8 mouse cellular contexts compared by ENCODE assay signal in the genomic region with DNA sequence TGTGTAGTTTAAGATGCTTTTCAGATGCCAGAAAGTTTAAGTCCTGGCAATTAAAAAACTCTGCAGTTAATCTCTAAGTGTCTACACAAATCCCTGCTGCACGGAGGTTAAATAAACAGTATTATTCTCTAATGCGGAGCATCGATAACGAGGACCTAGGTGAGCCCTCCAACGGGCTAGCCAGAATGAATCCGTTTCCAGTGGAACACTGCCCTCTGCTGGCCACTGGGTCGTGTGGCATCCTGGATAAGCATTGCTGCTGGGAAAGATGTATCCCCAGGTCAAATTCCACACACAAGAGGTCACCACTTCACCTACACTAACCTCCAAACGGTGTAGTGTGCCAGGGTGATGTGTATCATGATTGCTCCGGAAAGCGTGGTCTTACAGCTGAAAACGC. TPM values are rescaled to one million over a fixed set of nuclear protein-coding genes. Genes with fewer than 3 reads are reported as not detected.
A peak's percentile ranks its signal among the peaks of the same experiment; 100 is the strongest.
DNase-seq lines count a peak whose midpoint lies in the region; ATAC-seq and TF ChIP-seq lines count a peak whose summit lies in the region.

No protein-coding gene starts in this region.

- WGBS in forebrain, embryonic 14.5 days: 6% methylated on average over 11 of the region's 11 CpGs

- H3K27ac ChIP-seq in forebrain, embryonic 14.5 days (ENCODE audit: low read depth, low read length): no peak overlapping the region

- H3K9ac ChIP-seq in forebrain, embryonic 14.5 days (ENCODE audit: low read length): no peak overlapping the region

- peak; percentile 54; the same call in 1 of the 2 replicates for ATAC-seq in G1E (ENCODE audit: extremely low read depth, insufficient number of reproducible peaks, low FRiP score, poor library complexity, severe bottlenecking)
- peak; percentile 58 for ATAC-seq in forebrain, embryonic 14.5 days

- intact Hi-C loops in heart, postnatal 14 days (cut with DNase I): loop anchor here (1.0 kb wide), 1 partner anchor 670 kb away; no protein-coding TSS in a partner anchor

- no peaks in the 10 kb centered on the region for H3K36me3 ChIP-seq in G1E (replicated peaks)
- H3K36me3 ChIP-seq in forebrain, embryonic 14.5 days (ENCODE audit: control insufficient read depth, insufficient read depth, low read length): no peaks in the 10 kb centered on the region

- no peak overlapping the region for H3K4me3 ChIP-seq in G1E (ENCODE audit: low read depth, low read length)
- H3K4me3 ChIP-seq in forebrain, embryonic 14.5 days (ENCODE audit: low read depth, low read length): no peak overlapping the region

- TF ChIP-seq CTCF in G1E (IDR thresholded peaks at IDR 0.05; ENCODE audit: low read depth, low read length): peak; percentile 48

- no peaks in the 10 kb centered on the region for H3K27me3 ChIP-seq in G1E (ENCODE audit: insufficient read depth, low read length)
- no peaks in the 10 kb centered on the region for H3K27me3 ChIP-seq in forebrain, embryonic 14.5 days (replicated peaks; ENCODE audit: control insufficient read depth, insufficient read depth, low read length)

- DNase-seq in G1E (ENCODE audit: low spot score): peak; percentile 28
- peak; percentile 78 for DNase-seq in cerebellum, adult 11 months
- peak; percentile 89 for DNase-seq in forebrain, embryonic 14.5 days (ENCODE audit: low spot score)
- peak; percentile 78 to 88 for DNase-seq in heart, postnatal 14 days
- DNase-seq in layer of hippocampus, adult 18-20 months (ENCODE audit: low spot score in 2 of 2): peak; percentile 62 to 87
- DNase-seq in lung, postnatal 14 days: peak; percentile 86
- peak; percentile 67 for DNase-seq in retina, adult 2 months (ENCODE audit: low read depth, low spot score)
- peak; percentile 59 to 68 for DNase-seq in thymus, postnatal 36 days

- peaks cover 6% of the 10 kb centered on the region for H3K4me1 ChIP-seq in G1E (ENCODE audit: insufficient read depth, low read depth, low read length)
- peaks cover 6% of the 10 kb centered on the region; the same call in 1 of the 2 replicates for H3K4me1 ChIP-seq in forebrain, embryonic 14.5 days (ENCODE audit: control insufficient read depth, insufficient read depth, low read length)

- H3K4me2 ChIP-seq in forebrain, embryonic 14.5 days (ENCODE audit: low read length): peak overlapping the region; percentile 35

- H3K9me3 ChIP-seq in G1E (replicated peaks): no peaks in the 10 kb centered on the region
- no peaks in the 10 kb centered on the region for H3K9me3 ChIP-seq in forebrain, embryonic 14.5 days (replicated peaks; ENCODE audit: control insufficient read depth, low read length)

RNA-seq across cellular contexts. Expression of gene Ube2cbp, which starts 15.2 kb away (rescaled TPM):
- 2.3 and 3.1 TPM in 2 replicates for total RNA-seq in G1E (2014; fragmentation: Nextera tagmentation)
- total RNA-seq in G1E (2017): 4.2 and 6.3 TPM in 2 replicates
- 2.0 and 2.2 TPM in 2 replicates for polyA plus RNA-seq in G1E (2012)
- 5.0 and 7.6 TPM in 2 replicates for polyA plus RNA-seq in forebrain, embryonic 14.5 days (2014; fragmentation: Nextera tagmentation; extraction: Ambion mirVana)
- total RNA-seq in heart, postnatal 14 days (2021): 1 to 10 TPM in 1 of 2 experiments, under 1 TPM in 1; 0.86 to 1.7 TPM
- 1 to 10 TPM; 4.5 to 5.4 TPM for total RNA-seq in layer of hippocampus, adult 18-20 months (2021)

RNA-seq across cellular contexts. Expression of gene Dop1a, which starts 17.4 kb away (rescaled TPM):
- total RNA-seq in G1E (2014; fragmentation: Nextera tagmentation) (46.9 and 56.7 TPM in 2 replicates), G1E (2017) (29.7 and 33.3 TPM in 2 replicates)
- 1.6 and 3.4 TPM in 2 replicates for polyA plus RNA-seq in G1E (2012)
- 28.6 and 45.4 TPM in 2 replicates for polyA plus RNA-seq in forebrain, embryonic 14.5 days (2014; fragmentation: Nextera tagmentation; extraction: Ambion mirVana)
- 10 to 100 TPM; 22.2 to 24.2 TPM for total RNA-seq in heart, postnatal 14 days (2021)
- total RNA-seq in layer of hippocampus, adult 18-20 months (2021): 10 to 100 TPM; 54.2 to 55.6 TPM

Comparison
In these comparisons a context has a peak if more than half of its experiments do, and no peak if none do; other contexts are left out.
1. DNase-seq: peak in every context shown above with its lines; median percentile 89 in forebrain, embryonic 14.5 days; 86 in lung, postnatal 14 days; 83 in heart, postnatal 14 days; 78 in cerebellum, adult 11 months; 74 in layer of hippocampus, adult 18-20 months; 67 in retina, adult 2 months; 64 in thymus, postnatal 36 days; 28 in G1E.